Mouse (Mus musculus): Measurements from ENCODE around the gene Socs1. TPM values are rescaled to one million over a fixed set of nuclear protein-coding genes. Genes with fewer than 3 reads are reported as not detected.

Gene Socs1
- 5.6 and 6.1 TPM in 2 replicates for polyA plus RNA-seq (2014; fragmentation: Nextera tagmentation; extraction: Ambion mirVana)

- Histone ChIP-seq H3K9me3 (ENCODE audit: control insufficient read depth, low read length) (no peaks in the 10 kb centered on the region), H3K27ac (ENCODE audit: low read depth) (peak within 1 kb of the TSS; percentile 98), H3K9ac (ENCODE audit: low read length) (peak within 1 kb of the TSS; percentile 73), H3K4me1 (replicated peaks; ENCODE audit: control insufficient read depth, insufficient read depth, low read length) (peaks cover 28% of the 10 kb centered on the region), H3K4me3 (ENCODE audit: low read depth, low read length) (peak within 1 kb of the TSS; percentile 57), H3K36me3 (ENCODE audit: control insufficient read depth, insufficient read depth, low read length) (no peaks in the 10 kb centered on the region), H3K4me2 (ENCODE audit: low read length) (peak within 1 kb of the TSS; percentile 99), H3K27me3 (replicated peaks; ENCODE audit: control insufficient read depth, insufficient read depth, low read length) (no peaks in the 10 kb centered on the region)
- 1% methylated on average over 57 of the region's 59 CpGs for WGBS
- DNase-seq (ENCODE audit: low spot score) (peak; percentile 99), ATAC-seq (replicated peaks; ENCODE audit: low FRiP score, low TSS enrichment, low read depth) (peak; percentile 88)
Observed at GRCm38 (mm10) chr16:10785371-10786231, at the start of gene Socs1. Socs1 (minus strand) TSS chr16:10785536.

- Histone ChIP-seq H3K36me3 (ENCODE audit: control insufficient read depth, insufficient read depth, low read length) (no peaks in the 10 kb centered on the region), H3K27me3 (replicated peaks; ENCODE audit: control insufficient read depth, insufficient read depth, low read length) (no peaks in the 10 kb centered on the region), H3K27ac (ENCODE audit: low read depth) (peak overlapping the region; percentile 82; the same call in 1 of the 2 replicates), H3K4me2 (ENCODE audit: low read length) (peak overlapping the region; percentile 64), H3K9me3 (ENCODE audit: control insufficient read depth, low read length) (no peaks in the 10 kb centered on the region), H3K9ac (ENCODE audit: low read length) (peak overlapping the region; percentile 73), H3K4me1 (replicated peaks; ENCODE audit: control insufficient read depth, insufficient read depth, low read length) (peaks cover 18% of the 10 kb centered on the region), H3K4me3 (ENCODE audit: low read depth, low read length) (peak overlapping the region; percentile 46)
- ATAC-seq (replicated peaks; ENCODE audit: low FRiP score, low TSS enrichment, low read depth) (no peak), DNase-seq (ENCODE audit: low spot score) (no peak)
- WGBS, result 8% methylated on average over 12 of the region's 12 CpGs
Observed at GRCm38 (mm10) chr16:10834542-10834910, 49.2 kb upstream of the Socs1 start.

- 69% methylated on average over 4 of the region's 4 CpGs for WGBS
- ATAC-seq (replicated peaks; ENCODE audit: low FRiP score, low TSS enrichment, low read depth), result no peak
- H3K27ac ChIP-seq (ENCODE audit: low read depth), result no peak overlapping the region
Observed at GRCm38 (mm10) chr16:10828461-10828805, 43.1 kb upstream of the Socs1 start.

GRCm38 (mm10) chr16:10827766-10828460, 42.6 kb upstream of the Socs1 start:
- Histone ChIP-seq H3K36me3 (ENCODE audit: control insufficient read depth, insufficient read depth, low read length) (no peaks in the 10 kb centered on the region), H3K4me2 (ENCODE audit: low read length) (no peak overlapping the region), H3K9me3 (ENCODE audit: control insufficient read depth, low read length) (no peaks in the 10 kb centered on the region), H3K27me3 (replicated peaks; ENCODE audit: control insufficient read depth, insufficient read depth, low read length) (no peaks in the 10 kb centered on the region), H3K9ac (ENCODE audit: low read length) (no peak overlapping the region), H3K4me3 (ENCODE audit: low read depth, low read length) (no peak overlapping the region), H3K4me1 (replicated peaks; ENCODE audit: control insufficient read depth, insufficient read depth, low read length) (no peaks in the 10 kb centered on the region), H3K27ac (ENCODE audit: low read depth) (no peak overlapping the region)
- DNase-seq (ENCODE audit: low spot score) (no peak), ATAC-seq (replicated peaks; ENCODE audit: low FRiP score, low TSS enrichment, low read depth) (no peak)
- 77% methylated on average over 7 of the region's 7 CpGs for WGBS

More at GRCm38 (mm10) chr16:10828461-10828805, 43.1 kb upstream of the Socs1 start:
- no peaks in the 10 kb centered on the region for H3K27me3 ChIP-seq (replicated peaks; ENCODE audit: control insufficient read depth, insufficient read depth, low read length)
- no peaks in the 10 kb centered on the region for H3K4me1 ChIP-seq (replicated peaks; ENCODE audit: control insufficient read depth, insufficient read depth, low read length)
- no peak overlapping the region for H3K9ac ChIP-seq (ENCODE audit: low read length)
- H3K4me3 ChIP-seq (ENCODE audit: low read depth, low read length), result no peak overlapping the region
- DNase-seq (ENCODE audit: low spot score), result no peak
- no peak overlapping the region for H3K4me2 ChIP-seq (ENCODE audit: low read length)
- H3K9me3 ChIP-seq (ENCODE audit: control insufficient read depth, low read length), result no peaks in the 10 kb centered on the region
- no peaks in the 10 kb centered on the region for H3K36me3 ChIP-seq (ENCODE audit: control insufficient read depth, insufficient read depth, low read length)

- Histone ChIP-seq H3K27ac (ENCODE audit: low read depth) (no peak overlapping the region), H3K27me3 (replicated peaks; ENCODE audit: control insufficient read depth, insufficient read depth, low read length) (no peaks in the 10 kb centered on the region), H3K9me3 (ENCODE audit: control insufficient read depth, low read length) (no peaks in the 10 kb centered on the region), H3K9ac (ENCODE audit: low read length) (no peak overlapping the region), H3K36me3 (ENCODE audit: control insufficient read depth, insufficient read depth, low read length) (no peaks in the 10 kb centered on the region), H3K4me3 (ENCODE audit: low read depth, low read length) (no peak overlapping the region), H3K4me1 (replicated peaks; ENCODE audit: control insufficient read depth, insufficient read depth, low read length) (no peaks in the 10 kb centered on the region), H3K4me2 (ENCODE audit: low read length) (no peak overlapping the region)
- no peak for ATAC-seq (replicated peaks; ENCODE audit: low FRiP score, low TSS enrichment, low read depth)
- no peak for DNase-seq (ENCODE audit: low spot score)
- WGBS, result 83% methylated on average over 9 of the region's 9 CpGs
Observed at GRCm38 (mm10) chr16:10827269-10827668, 41.9 kb upstream of the Socs1 start.

- 79% methylated on average over 4 of the region's 4 CpGs for WGBS
- no peak for ATAC-seq (replicated peaks; ENCODE audit: low FRiP score, low TSS enrichment, low read depth)
- H3K4me1 ChIP-seq (replicated peaks; ENCODE audit: control insufficient read depth, insufficient read depth, low read length), result no peaks in the 10 kb centered on the region; the same call in 1 of the 2 replicates
Observed at GRCm38 (mm10) chr16:10825840-10826239, 40.5 kb upstream of the Socs1 start.

GRCm38 (mm10) chr16:10824536-10824935, 39.2 kb upstream of the Socs1 start:
- no peaks in the 10 kb centered on the region for H3K9me3 ChIP-seq (ENCODE audit: control insufficient read depth, low read length)
- no peak overlapping the region for H3K4me3 ChIP-seq (ENCODE audit: low read depth, low read length)
- H3K36me3 ChIP-seq (ENCODE audit: control insufficient read depth, insufficient read depth, low read length), result no peaks in the 10 kb centered on the region
- no peak overlapping the region for H3K4me2 ChIP-seq (ENCODE audit: low read length)
- H3K4me1 ChIP-seq (replicated peaks; ENCODE audit: control insufficient read depth, insufficient read depth, low read length), result no peaks in the 10 kb centered on the region; the same call in 1 of the 2 replicates
- 86% methylated on average over 1 of the region's 1 CpGs for WGBS
- no peak overlapping the region for H3K27ac ChIP-seq (ENCODE audit: low read depth)
- no peaks in the 10 kb centered on the region for H3K27me3 ChIP-seq (replicated peaks; ENCODE audit: control insufficient read depth, insufficient read depth, low read length)
- no peak overlapping the region for H3K9ac ChIP-seq (ENCODE audit: low read length)
- ATAC-seq (replicated peaks; ENCODE audit: low FRiP score, low TSS enrichment, low read depth) (no peak), DNase-seq (ENCODE audit: low spot score) (no peak)

More at GRCm38 (mm10) chr16:10825840-10826239, 40.5 kb upstream of the Socs1 start:
- no peak overlapping the region for H3K4me2 ChIP-seq (ENCODE audit: low read length)
- no peaks in the 10 kb centered on the region for H3K36me3 ChIP-seq (ENCODE audit: control insufficient read depth, insufficient read depth, low read length)
- H3K27me3 ChIP-seq (replicated peaks; ENCODE audit: control insufficient read depth, insufficient read depth, low read length), result no peaks in the 10 kb centered on the region
- H3K9me3 ChIP-seq (ENCODE audit: control insufficient read depth, low read length), result no peaks in the 10 kb centered on the region
- no peak overlapping the region for H3K4me3 ChIP-seq (ENCODE audit: low read depth, low read length)
- H3K9ac ChIP-seq (ENCODE audit: low read length), result no peak overlapping the region
- no peak for DNase-seq (ENCODE audit: low spot score)
- no peak overlapping the region for H3K27ac ChIP-seq (ENCODE audit: low read depth)

- Histone ChIP-seq H3K4me3 (ENCODE audit: low read depth, low read length) (no peak overlapping the region), H3K27me3 (replicated peaks; ENCODE audit: control insufficient read depth, insufficient read depth, low read length) (no peaks in the 10 kb centered on the region), H3K36me3 (ENCODE audit: control insufficient read depth, insufficient read depth, low read length) (no peaks in the 10 kb centered on the region), H3K9ac (ENCODE audit: low read length) (no peak overlapping the region), H3K9me3 (ENCODE audit: control insufficient read depth, low read length) (no peaks in the 10 kb centered on the region), H3K4me1 (replicated peaks; ENCODE audit: control insufficient read depth, insufficient read depth, low read length) (no peaks in the 10 kb centered on the region; the same call in 1 of the 2 replicates), H3K4me2 (ENCODE audit: low read length) (no peak overlapping the region), H3K27ac (ENCODE audit: low read depth) (no peak overlapping the region)
- 0 out of 2 replicates have a peak, but pooled peaks have one; percentile 32 for ATAC-seq (replicated peaks; ENCODE audit: low FRiP score, low TSS enrichment, low read depth)
- 47% methylated on average over 4 of the region's 4 CpGs for WGBS
- DNase-seq (ENCODE audit: low spot score), result no peak
Observed at GRCm38 (mm10) chr16:10821387-10821786, 36.1 kb upstream of the Socs1 start.
